Mouse (Mus musculus): ENCODE data around the gene Foxi3. TPM values are rescaled to one million over a fixed set of nuclear protein-coding genes. Genes with fewer than 3 reads are reported as not detected.

Gene Foxi3
- not detected for polyA plus RNA-seq (2014; fragmentation: Illumina TruSeq; extraction: RNeasy Lipid Tissue Mini Kit (QIAGEN cat#74804); ENCODE audit: low read depth, low replicate concordance)

GRCm38 (mm10) chr6:70956285-70956912 lies at the start of gene Foxi3:
Gene Foxi3 (plus strand): TSS chr6:70956531.

GRCm38 (mm10) chr6:70918827-70919226 lies 37.5 kb upstream of the Foxi3 start, which contains the start of gene Tex37:
Gene Tex37 (minus strand): TSS chr6:70918927.

Other genes with a start within 250 kb of the Foxi3 start
- 10.9 TPM for gene Rpia, start 164.3 kb upstream of the Foxi3 start, polyA plus RNA-seq (2014; fragmentation: Illumina TruSeq; extraction: RNeasy Lipid Tissue Mini Kit (QIAGEN cat#74804); ENCODE audit: low read depth, low replicate concordance)
- gene Eif2ak3, start 112.0 kb upstream of the Foxi3 start, polyA plus RNA-seq (2014; fragmentation: Illumina TruSeq; extraction: RNeasy Lipid Tissue Mini Kit (QIAGEN cat#74804); ENCODE audit: low read depth, low replicate concordance): 23.5 TPM
- gene Tex37, start 37.6 kb upstream of the Foxi3 start, polyA plus RNA-seq (2014; fragmentation: Illumina TruSeq; extraction: RNeasy Lipid Tissue Mini Kit (QIAGEN cat#74804); ENCODE audit: low read depth, low replicate concordance): not detected
- 79.0 TPM for gene Thnsl2, start 187.9 kb downstream of the Foxi3 start, polyA plus RNA-seq (2014; fragmentation: Illumina TruSeq; extraction: RNeasy Lipid Tissue Mini Kit (QIAGEN cat#74804); ENCODE audit: low read depth, low replicate concordance)
- 11.9 TPM for gene Fabp1, start 243.3 kb downstream of the Foxi3 start, polyA plus RNA-seq (2014; fragmentation: Illumina TruSeq; extraction: RNeasy Lipid Tissue Mini Kit (QIAGEN cat#74804); ENCODE audit: low read depth, low replicate concordance)

Measured in kidney, adult 10 weeks (tissue).